Mouse (Mus musculus): Measurements from ENCODE around the gene Mrps18a. TPM values are rescaled to one million over a fixed set of nuclear protein-coding genes. Genes with fewer than 3 reads are reported as not detected.

Mrps18a gene
- polyA plus RNA-seq, 1 experiment from 2014 or later = 137 TPM

GRCm38 (mm10) chr17:46108286-46108685 lies 2.5 kb upstream of the Mrps18a start:
- H3K36me3 ChIP-seq (ENCODE audit: poor library complexity, severe bottlenecking) = peaks cover 1% of the 10 kb centered on the region; the same call in 1 of the 2 replicates
- H3K4me3 ChIP-seq = no peak overlapping the region
- no peak overlapping the region for H3K27ac ChIP-seq
- no peak for ATAC-seq
- no peak overlapping the region for H3K4me2 ChIP-seq
- H3K4me1 ChIP-seq = peaks cover 11% of the 10 kb centered on the region
- H3K9me3 ChIP-seq (replicated peaks) = no peaks in the 10 kb centered on the region
- 82% methylated on average over 4 of the region's 4 CpGs for WGBS
- H3K27me3 ChIP-seq = peaks cover 20% of the 10 kb centered on the region
- H3K9ac ChIP-seq = no peak overlapping the region

- no peak overlapping the region for H3K4me3 ChIP-seq
- H3K27me3 ChIP-seq = no peaks in the 10 kb centered on the region
- H3K36me3 ChIP-seq (ENCODE audit: poor library complexity, severe bottlenecking) = peaks cover 42% of the 10 kb centered on the region
- H3K9me3 ChIP-seq (replicated peaks) = no peaks in the 10 kb centered on the region
- no peak overlapping the region for H3K9ac ChIP-seq
- peaks cover 11% of the 10 kb centered on the region for H3K4me1 ChIP-seq
- no peak overlapping the region for H3K27ac ChIP-seq
- no peak overlapping the region for H3K4me2 ChIP-seq
- WGBS = 71% methylated on average over 2 of the region's 2 CpGs
- no peak for ATAC-seq
Measured at GRCm38 (mm10) chr17:46115489-46115888, 4.7 kb downstream of the Mrps18a start.

- Histone ChIP-seq H3K36me3 (ENCODE audit: poor library complexity, severe bottlenecking) (peaks cover 43% of the 10 kb centered on the region), H3K4me1 (peaks cover 11% of the 10 kb centered on the region), H3K27ac (no peak overlapping the region), H3K9me3 (replicated peaks) (no peaks in the 10 kb centered on the region), H3K27me3 (no peaks in the 10 kb centered on the region), H3K4me3 (no peak overlapping the region), H3K4me2 (no peak overlapping the region), H3K9ac (no peak overlapping the region)
- 84% methylated on average over 11 of the region's 11 CpGs for WGBS
- ATAC-seq = no peak
Measured at GRCm38 (mm10) chr17:46116138-46116537, 5.4 kb downstream of the Mrps18a start.

GRCm38 (mm10) chr17:46116881-46117280 lies 6.1 kb downstream of the Mrps18a start:
- Histone ChIP-seq H3K4me2 (no peak overlapping the region), H3K4me3 (no peak overlapping the region), H3K9me3 (replicated peaks) (no peaks in the 10 kb centered on the region), H3K36me3 (ENCODE audit: poor library complexity, severe bottlenecking) (peaks cover 47% of the 10 kb centered on the region), H3K4me1 (peaks cover 5% of the 10 kb centered on the region; the same call in 1 of the 2 replicates), H3K27me3 (no peaks in the 10 kb centered on the region), H3K27ac (no peak overlapping the region), H3K9ac (no peak overlapping the region)
- no peak for ATAC-seq
- WGBS = 93% methylated on average over 3 of the region's 3 CpGs

- no peak overlapping the region for H3K4me2 ChIP-seq
- peaks cover 56% of the 10 kb centered on the region for H3K36me3 ChIP-seq (ENCODE audit: poor library complexity, severe bottlenecking)
- no peak overlapping the region for H3K9ac ChIP-seq
- H3K27me3 ChIP-seq = no peaks in the 10 kb centered on the region
- no peak overlapping the region for H3K27ac ChIP-seq
- H3K4me1 ChIP-seq = no peaks in the 10 kb centered on the region
- no peak overlapping the region for H3K4me3 ChIP-seq
- no peak for ATAC-seq
- 92% methylated on average over 13 of the region's 13 CpGs for WGBS
- no peaks in the 10 kb centered on the region for H3K9me3 ChIP-seq (replicated peaks)
Measured at GRCm38 (mm10) chr17:46117623-46118422, 7.0 kb downstream of the Mrps18a start.

DNA sequence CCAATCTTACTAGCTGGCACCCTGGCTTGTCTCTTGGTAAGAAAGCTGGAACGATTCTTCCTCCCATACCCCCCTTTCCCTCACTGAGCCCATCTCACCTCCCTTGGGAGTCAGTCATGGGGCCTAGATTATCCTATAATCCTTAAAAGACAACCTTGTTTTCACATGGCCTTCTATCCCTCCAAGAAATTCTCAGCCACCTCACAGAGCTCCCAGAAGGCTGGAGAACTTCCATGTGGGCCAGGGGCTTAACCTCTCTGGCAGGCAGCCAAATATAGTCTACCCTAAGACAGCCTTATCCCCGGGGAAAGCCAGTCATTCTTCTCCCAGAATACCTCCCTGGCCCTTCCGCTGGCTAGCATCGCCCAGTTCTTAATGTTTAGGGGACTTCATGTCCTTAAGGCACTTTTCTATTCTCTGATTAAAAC lies 7.7 kb downstream of the Mrps18a start:
- Histone ChIP-seq H3K36me3 (ENCODE audit: poor library complexity, severe bottlenecking) (peaks cover 60% of the 10 kb centered on the region), H3K4me3 (no peak overlapping the region), H3K27me3 (no peaks in the 10 kb centered on the region), H3K9ac (no peak overlapping the region), H3K9me3 (replicated peaks) (no peaks in the 10 kb centered on the region), H3K27ac (no peak overlapping the region), H3K4me2 (no peak overlapping the region), H3K4me1 (no peaks in the 10 kb centered on the region)
- 74% methylated on average over 4 of the region's 4 CpGs for WGBS
- ATAC-seq = no peak

DNA sequence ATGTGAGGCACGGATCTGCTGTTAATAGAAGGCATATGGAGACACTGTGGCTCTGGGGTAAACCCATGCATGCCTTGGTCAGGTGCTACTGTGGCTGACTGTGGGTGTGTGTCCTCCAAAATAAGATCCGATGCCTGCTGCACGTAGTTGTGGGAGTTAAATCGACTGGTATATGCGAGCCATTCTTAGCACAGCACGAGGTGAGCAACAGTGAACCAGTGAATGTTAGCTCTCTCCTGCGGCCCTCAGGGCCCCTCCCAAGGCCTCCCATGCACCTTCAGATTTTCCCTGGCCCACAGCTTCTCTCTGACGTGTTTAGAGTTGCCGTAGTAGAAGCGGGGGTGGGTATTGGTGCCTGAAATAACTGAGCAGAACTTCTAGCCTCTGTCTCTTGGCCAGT lies 8.9 kb downstream of the Mrps18a start:
- Histone ChIP-seq H3K4me2 (no peak overlapping the region), H3K4me3 (no peak overlapping the region), H3K4me1 (no peaks in the 10 kb centered on the region), H3K9me3 (replicated peaks) (no peaks in the 10 kb centered on the region), H3K27me3 (no peaks in the 10 kb centered on the region), H3K36me3 (ENCODE audit: poor library complexity, severe bottlenecking) (peaks cover 69% of the 10 kb centered on the region), H3K9ac (no peak overlapping the region), H3K27ac (no peak overlapping the region)
- ATAC-seq = no peak
- 91% methylated on average over 10 of the region's 10 CpGs for WGBS

DNA sequence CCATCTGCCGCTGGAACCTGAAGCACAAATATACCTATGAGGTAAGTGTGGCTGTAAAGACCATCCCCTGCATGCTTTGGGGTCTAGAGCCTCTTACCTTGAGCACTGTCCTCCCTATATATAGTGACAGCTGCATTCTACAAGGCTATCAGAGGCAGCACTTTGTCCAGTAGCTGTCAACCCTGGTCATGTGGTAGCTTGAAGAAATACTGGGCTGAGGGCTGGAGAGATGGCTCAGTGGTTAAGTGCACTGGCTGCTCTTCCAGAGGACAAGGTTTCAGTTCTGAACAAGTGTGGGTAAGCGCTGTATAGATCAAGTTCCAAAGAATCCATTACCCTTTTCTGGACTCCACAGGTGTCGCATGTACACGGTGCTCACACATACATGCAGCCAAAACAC lies 12.0 kb downstream of the Mrps18a start:
- no peaks in the 10 kb centered on the region for H3K9me3 ChIP-seq (replicated peaks)
- no peak overlapping the region for H3K27ac ChIP-seq
- H3K4me3 ChIP-seq = no peak overlapping the region
- H3K36me3 ChIP-seq (ENCODE audit: poor library complexity, severe bottlenecking) = peaks cover 91% of the 10 kb centered on the region
- H3K27me3 ChIP-seq = no peaks in the 10 kb centered on the region
- no peak for ATAC-seq
- WGBS = 98% methylated on average over 4 of the region's 4 CpGs
- no peaks in the 10 kb centered on the region for H3K4me1 ChIP-seq
- no peak overlapping the region for H3K4me2 ChIP-seq
- no peak overlapping the region for H3K9ac ChIP-seq

GRCm38 (mm10) chr17:46123285-46123684 lies 12.5 kb downstream of the Mrps18a start:
- no peak for ATAC-seq
- 94% methylated on average over 4 of the region's 4 CpGs for WGBS
- Histone ChIP-seq H3K9me3 (replicated peaks) (no peaks in the 10 kb centered on the region), H3K27me3 (no peaks in the 10 kb centered on the region), H3K4me3 (no peak overlapping the region), H3K9ac (no peak overlapping the region), H3K27ac (no peak overlapping the region), H3K4me1 (no peaks in the 10 kb centered on the region), H3K4me2 (no peak overlapping the region), H3K36me3 (ENCODE audit: poor library complexity, severe bottlenecking) (peaks cover 91% of the 10 kb centered on the region)

GRCm38 (mm10) chr17:46123953-46124700 lies 13.3 kb downstream of the Mrps18a start:
- 93% methylated on average over 12 of the region's 12 CpGs for WGBS
- H3K9me3 ChIP-seq (replicated peaks) = no peaks in the 10 kb centered on the region
- no peak for ATAC-seq

GRCm38 (mm10) chr17:46126608-46127007 lies 15.8 kb downstream of the Mrps18a start:
- Histone ChIP-seq H3K27ac (no peak overlapping the region), H3K9ac (no peak overlapping the region), H3K9me3 (replicated peaks) (no peaks in the 10 kb centered on the region), H3K27me3 (no peaks in the 10 kb centered on the region), H3K4me3 (no peak overlapping the region), H3K4me2 (no peak overlapping the region), H3K36me3 (ENCODE audit: poor library complexity, severe bottlenecking) (peaks cover 89% of the 10 kb centered on the region), H3K4me1 (no peaks in the 10 kb centered on the region)
- ATAC-seq = no peak
- 89% methylated on average over 6 of the region's 6 CpGs for WGBS

More at GRCm38 (mm10) chr17:46123953-46124700, 13.3 kb downstream of the Mrps18a start:
- Histone ChIP-seq H3K4me1 (no peaks in the 10 kb centered on the region), H3K36me3 (ENCODE audit: poor library complexity, severe bottlenecking) (peaks cover 91% of the 10 kb centered on the region), H3K4me2 (no peak overlapping the region), H3K27ac (no peak overlapping the region), H3K4me3 (no peak overlapping the region), H3K9ac (no peak overlapping the region), H3K27me3 (no peaks in the 10 kb centered on the region)

DNA sequence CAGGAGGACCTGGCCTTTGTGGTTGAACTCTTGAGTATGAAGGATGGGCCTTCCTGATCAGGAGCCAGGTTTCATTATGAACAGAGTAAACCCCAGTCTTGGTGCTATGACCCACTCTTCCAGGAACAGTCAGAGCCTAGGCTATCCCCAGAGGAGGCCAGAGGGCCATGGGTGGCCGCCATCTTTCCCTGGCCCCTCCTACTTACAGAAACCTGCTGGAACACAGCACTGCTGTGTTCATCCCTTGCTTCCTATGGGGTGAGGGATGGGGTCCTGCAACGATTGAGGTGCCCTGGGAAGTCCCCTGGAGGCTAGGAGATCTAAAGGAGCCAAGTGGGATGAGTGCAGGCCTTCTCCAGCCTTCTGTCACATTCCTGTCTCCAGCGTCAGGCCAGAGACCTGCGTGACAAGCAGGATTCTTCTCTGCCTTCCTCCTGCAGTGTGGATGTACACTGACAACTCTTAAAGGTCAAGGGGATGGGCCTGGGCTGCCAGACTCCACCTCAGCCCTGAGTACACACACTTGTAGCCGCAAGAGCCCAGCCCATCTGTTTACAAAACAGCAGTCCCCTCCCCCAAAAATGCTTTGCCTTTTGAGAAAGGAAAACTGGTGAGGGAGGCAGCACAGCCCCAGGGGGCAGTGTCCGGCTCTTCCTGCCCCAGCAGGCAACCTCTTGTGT lies 17.2 kb downstream of the Mrps18a start:
- Histone ChIP-seq H3K4me3 (no peak overlapping the region), H3K27me3 (no peaks in the 10 kb centered on the region), H3K36me3 (ENCODE audit: poor library complexity, severe bottlenecking) (peaks cover 75% of the 10 kb centered on the region), H3K27ac (no peak overlapping the region), H3K9me3 (replicated peaks) (no peaks in the 10 kb centered on the region), H3K9ac (no peak overlapping the region), H3K4me1 (no peaks in the 10 kb centered on the region), H3K4me2 (no peak overlapping the region)
- ATAC-seq = no peak
- 79% methylated on average over 6 of the region's 6 CpGs for WGBS
